Mouse (Mus musculus) hindbrain, postnatal 0 days (tissue): ENCODE measurements around the gene Got1. TPM values are rescaled to one million over a fixed set of nuclear protein-coding genes. Genes with fewer than 3 reads are reported as not detected.

Experiments
- ATAC-seq: fragments of 200-750 bp; cut with Nextera tagmentation; 2 replicates; pipeline ENCODE4 v1.8.0; 2017; ENCODE audit warnings: mild to moderate bottlenecking, moderate TSS enrichment, moderate library complexity
- DNase-seq: peaks from one replicate; pipeline ENCODE4 v3.0.0-alpha.2; 2015; ENCODE audit warnings: low spot score
- H3K27ac ChIP-seq: fragments of 300-500 bp; sonication (generic); 2 replicates; pipeline ENCODE4 v1.5.1; 2014; ENCODE audit warnings: mild to moderate bottlenecking
- H3K27me3 ChIP-seq: fragments of 300-500 bp; sonication (generic); 2 replicates; pipeline ENCODE4 v1.6.1; 2014; ENCODE audit warnings: low read length, mixed read lengths; ENCODE audit not compliant: insufficient read depth
- H3K36me3 ChIP-seq: fragments of 300-500 bp; sonication (generic); 2 replicates; pipeline ENCODE4 v1.6.1; 2014; ENCODE audit warnings: low read length, mixed read lengths; ENCODE audit not compliant: insufficient read depth
- H3K4me1 ChIP-seq: fragments of 300-500 bp; sonication (generic); 2 replicates; pipeline ENCODE4 v1.6.1; 2014; ENCODE audit warnings: antibody characterized with exemption, low read length, mixed read lengths; ENCODE audit not compliant: insufficient read depth
- H3K4me2 ChIP-seq: fragments of 300-500 bp; sonication (generic); 2 replicates; pipeline ENCODE4 v1.6.1; 2014; ENCODE audit warnings: low read depth, mild to moderate bottlenecking, low read length, moderate library complexity, mixed read lengths
- H3K4me3 ChIP-seq: fragments of 300-500 bp; sonication (generic); 2 replicates; pipeline ENCODE4 v1.5.1; 2014; ENCODE audit warnings: low read length
- H3K9ac ChIP-seq: fragments of 300-500 bp; sonication (generic); replicated peaks from 2 replicates; pipeline ENCODE4 v1.6.1; 2014; ENCODE audit warnings: mild to moderate bottlenecking, low read length, moderate library complexity, mixed read lengths
- H3K9me3 ChIP-seq: fragments of 300-500 bp; sonication (generic); 2 replicates; pipeline ENCODE4 v1.6.1; 2016; ENCODE audit warnings: low read length, mixed read lengths
- CTCF ChIP-seq: IDR thresholded peaks from 2 replicates; pipeline ENCODE4 v1.5.1; 2016; ENCODE audit warnings: antibody characterized with exemption, control low read depth, low read depth
- WGBS: fragments of 180-500 bp; shearing (Covaris S2); extraction: QIAGEN DNeasy Blood & Tissue Kit; methylation state at CpG from one replicate; pipeline ENCODE4 v1.1.7; 2014; 5-methylcytosine and 5-hydroxymethylcytosine counted together
- polyA plus RNA-seq: library from polyadenylated mRNA; unstranded; fragments of >200 nt; fragmentation: Nextera tagmentation; extraction: Ambion mirVana; gene quantifications from 2 replicates; pipeline ENCODE4 v1.2.1, GENCODE M21; 2015
- total RNA-seq: library from RNA; depleted of rRNA; stranded (reverse); fragments of >200 nt; gene quantifications from 2 replicates; pipeline ENCODE4 v1.2.3, GENCODE M21; 2014; rRNA removed

The Got1 gene
- total RNA-seq (120 and 132 TPM in 2 replicates), polyA plus RNA-seq (134 and 136 TPM in 2 replicates)

- no peaks in the 10 kb centered on the region for H3K9me3 ChIP-seq
- WGBS: under 1% methylated on average over 58 of the region's 58 CpGs
- TF ChIP-seq CTCF: no peak
- H3K27me3 ChIP-seq: no peaks in the 10 kb centered on the region
- peak within 1 kb of the TSS; percentile 77 for H3K9ac ChIP-seq
- peaks cover 6% of the 10 kb centered on the region for H3K4me1 ChIP-seq
- ATAC-seq (peak; percentile 100), DNase-seq (peak; percentile 99)
- H3K4me2 ChIP-seq: peak within 1 kb of the TSS; percentile 88
- peak within 1 kb of the TSS; percentile 76 for H3K4me3 ChIP-seq
- H3K27ac ChIP-seq: peak within 1 kb of the TSS; percentile 88
- H3K36me3 ChIP-seq: no peaks in the 10 kb centered on the region
Observed at GRCm38 (mm10) chr19:43524187-43525103, at the start of gene Got1. TSS of gene Got1 (minus strand) at chr19:43524605.

DNA sequence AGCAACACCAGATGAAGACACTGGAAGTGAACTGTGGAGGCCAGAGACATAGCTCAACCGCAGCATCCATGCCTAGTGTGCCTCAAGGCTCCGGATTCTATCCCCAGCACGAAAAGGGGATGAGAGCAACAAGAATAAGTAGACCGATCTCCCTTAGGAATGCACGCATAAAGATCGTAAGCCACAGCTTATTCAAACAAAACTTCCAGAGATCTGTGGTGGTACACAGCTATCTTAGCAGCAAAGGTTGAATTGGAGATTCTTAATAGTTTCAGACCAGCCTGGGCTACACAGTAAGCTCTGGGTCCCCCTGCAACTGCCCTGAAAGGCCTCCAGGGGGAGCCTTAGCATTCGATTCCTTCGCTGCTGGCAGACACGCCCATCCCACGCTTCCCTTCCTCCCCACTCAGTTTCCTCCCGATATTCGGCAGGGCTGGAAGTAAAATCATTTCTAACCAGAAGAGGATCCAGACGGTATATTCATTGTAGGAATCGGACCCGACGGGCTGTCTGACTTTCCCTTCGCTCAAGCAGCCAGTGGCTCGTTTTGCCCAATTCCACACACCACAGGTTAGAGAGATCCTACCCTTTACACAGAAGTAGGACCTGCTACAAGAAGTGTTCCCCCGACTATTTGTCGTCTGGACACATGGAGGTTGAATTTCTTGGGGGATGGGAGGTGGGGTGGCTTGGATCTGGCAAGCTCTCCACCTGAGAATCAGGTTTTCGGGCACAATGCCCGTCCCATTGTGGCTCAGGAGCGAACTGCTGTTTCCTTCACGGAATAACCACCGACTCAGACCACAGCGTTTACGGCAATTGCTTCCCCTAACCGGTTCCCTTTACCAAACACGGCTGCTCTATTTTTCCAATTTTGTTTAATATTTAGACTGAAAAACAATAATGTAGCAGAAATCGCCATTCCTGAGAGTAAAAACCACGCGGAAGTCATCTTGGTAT, 46.7 kb upstream of the Got1 start:
- 13% methylated on average over 32 of the region's 32 CpGs for WGBS

GRCm38 (mm10) chr19:43569133-43569532, 44.7 kb upstream of the Got1 start:
- TF ChIP-seq CTCF: no peak
- H3K9ac ChIP-seq: no peak overlapping the region
- H3K9me3 ChIP-seq: no peaks in the 10 kb centered on the region
- no peak overlapping the region for H3K4me3 ChIP-seq
- H3K27me3 ChIP-seq: peaks cover 6% of the 10 kb centered on the region; the same call in 1 of the 2 replicates
- DNase-seq (no peak), ATAC-seq (no peak)
- H3K36me3 ChIP-seq: no peaks in the 10 kb centered on the region
- no peaks in the 10 kb centered on the region for H3K4me1 ChIP-seq
- 52% methylated on average over 6 of the region's 6 CpGs for WGBS
- no peak overlapping the region for H3K4me2 ChIP-seq
- no peak overlapping the region for H3K27ac ChIP-seq

More for the DNA sequence above, 46.7 kb upstream of the Got1 start:
- Histone ChIP-seq H3K4me1 (no peaks in the 10 kb centered on the region), H3K4me3 (peak overlapping the region; percentile 45), H3K9me3 (no peaks in the 10 kb centered on the region), H3K36me3 (no peaks in the 10 kb centered on the region), H3K27ac (no peak overlapping the region), H3K4me2 (peak overlapping the region; percentile 72), H3K27me3 (peaks cover 6% of the 10 kb centered on the region; the same call in 1 of the 2 replicates), H3K9ac (peak overlapping the region; percentile 1; the same call in 1 of the 2 replicates)
- peak; percentile 87 for TF ChIP-seq CTCF
- DNase-seq: peak; percentile 91
- ATAC-seq: peak; percentile 78; the same call in 1 of the 2 replicates

GRCm38 (mm10) chr19:43568298-43568697, 43.9 kb upstream of the Got1 start:
- H3K27me3 ChIP-seq: peaks cover 6% of the 10 kb centered on the region; the same call in 1 of the 2 replicates
- no peak for ATAC-seq
- 51% methylated on average over 9 of the region's 9 CpGs for WGBS
- no peak overlapping the region for H3K4me3 ChIP-seq
- TF ChIP-seq CTCF: no peak
- no peak overlapping the region for H3K4me2 ChIP-seq
- H3K27ac ChIP-seq: no peak overlapping the region
- DNase-seq: no peak
- H3K9me3 ChIP-seq: no peaks in the 10 kb centered on the region
- no peak overlapping the region for H3K9ac ChIP-seq
- no peaks in the 10 kb centered on the region for H3K36me3 ChIP-seq
- no peaks in the 10 kb centered on the region for H3K4me1 ChIP-seq

GRCm38 (mm10) chr19:43563166-43563565, 38.8 kb upstream of the Got1 start:
- H3K27ac ChIP-seq: no peak overlapping the region
- 61% methylated on average over 5 of the region's 5 CpGs for WGBS
- no peaks in the 10 kb centered on the region for H3K4me1 ChIP-seq
- H3K4me3 ChIP-seq: no peak overlapping the region
- no peak for ATAC-seq
- no peak for TF ChIP-seq CTCF
- no peaks in the 10 kb centered on the region for H3K9me3 ChIP-seq
- peak; percentile 13 for DNase-seq
- H3K4me2 ChIP-seq: no peak overlapping the region
- no peak overlapping the region for H3K9ac ChIP-seq
- H3K36me3 ChIP-seq: no peaks in the 10 kb centered on the region
- H3K27me3 ChIP-seq: no peaks in the 10 kb centered on the region

- DNase-seq: no peak
- WGBS: 83% methylated on average over 4 of the region's 4 CpGs
- H3K4me2 ChIP-seq: no peak overlapping the region
- no peak for TF ChIP-seq CTCF
- H3K36me3 ChIP-seq: no peaks in the 10 kb centered on the region
- ATAC-seq: no peak
- H3K4me1 ChIP-seq: no peaks in the 10 kb centered on the region
- H3K27me3 ChIP-seq: no peaks in the 10 kb centered on the region
- no peak overlapping the region for H3K27ac ChIP-seq
- no peak overlapping the region for H3K4me3 ChIP-seq
- H3K9ac ChIP-seq: no peak overlapping the region
- H3K9me3 ChIP-seq: no peaks in the 10 kb centered on the region
Observed at GRCm38 (mm10) chr19:43561841-43562240, 37.4 kb upstream of the Got1 start.
